Mouse (Mus musculus) ovary, postnatal 10 days (tissue): ENCODE measurements around the gene Acer1.

Source experiments
- DNase-seq: peaks from one replicate; pipeline ENCODE4 v3.0.0; 2022; ENCODE audit warnings: low spot score

The Acer1 gene

GRCm38 (mm10) chr17:56982013-56982412 lies at the start of gene Acer1:
Gene Acer1, minus strand, starts transcription at chr17:56982126.
- no peak for DNase-seq

GRCm38 (mm10) chr17:57030931-57031660 lies 49.2 kb upstream of the Acer1 start, which contains the start of gene Khsrp:
Gene Khsrp, minus strand, starts transcription at chr17:57031522.
- DNase-seq, result peak; percentile 8

- no peak for DNase-seq
Observed at GRCm38 (mm10) chr17:57029691-57030090, 47.8 kb upstream of the Acer1 start.

- no peak for DNase-seq
Observed at GRCm38 (mm10) chr17:57027471-57027870, 45.5 kb upstream of the Acer1 start.

GRCm38 (mm10) chr17:57020960-57021359 lies 39.0 kb upstream of the Acer1 start:
- DNase-seq, result no peak

DNA sequence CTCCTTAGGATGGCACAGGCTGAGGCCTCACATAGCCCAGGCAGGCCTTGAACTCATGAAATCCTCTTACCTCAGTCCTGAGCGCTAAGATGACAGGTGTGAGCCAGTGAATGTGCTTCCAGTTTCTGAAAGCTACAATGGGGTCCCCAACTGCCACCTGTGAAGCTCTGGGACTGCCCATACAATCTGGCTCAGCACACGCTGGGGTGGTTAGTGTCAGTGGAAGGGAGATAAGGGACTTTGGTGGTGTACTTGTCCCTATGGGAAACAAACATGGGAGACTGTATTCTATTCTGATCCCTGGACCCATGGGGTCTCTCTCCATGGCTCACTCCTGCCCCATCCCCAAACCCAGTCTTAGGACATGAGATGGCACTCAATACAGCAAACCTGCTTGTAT lies 37.8 kb upstream of the Acer1 start:
- DNase-seq, result no peak

DNA sequence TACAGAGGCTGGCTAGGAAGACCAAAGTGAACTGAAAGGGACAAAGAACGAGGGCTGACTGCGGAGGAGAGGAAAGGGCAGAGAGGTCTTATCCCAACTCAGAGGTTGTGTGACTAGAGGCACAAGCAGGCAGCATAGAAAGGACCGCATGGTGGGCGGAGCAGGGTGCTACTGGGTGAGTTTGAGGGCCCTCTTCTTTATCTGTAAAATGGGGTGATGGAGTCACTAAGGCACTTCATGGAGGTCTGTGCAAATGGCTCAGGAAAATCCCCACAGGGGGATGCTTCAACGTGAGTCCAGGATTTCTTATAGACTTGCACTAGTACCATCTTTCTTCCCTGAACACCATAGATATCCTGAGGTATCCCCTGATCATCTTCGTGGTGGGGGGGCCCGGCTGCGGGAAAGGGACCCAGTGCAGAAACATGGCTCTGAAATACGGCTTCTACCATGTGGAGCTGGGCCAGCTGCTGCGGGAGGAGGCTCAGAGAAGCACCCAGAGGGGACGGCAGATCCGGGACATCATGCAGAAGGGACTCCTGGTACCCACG lies 30.4 kb upstream of the Acer1 start:
- no peak for DNase-seq

GRCm38 (mm10) chr17:57011236-57012141 lies 29.6 kb upstream of the Acer1 start, which contains the start of the genes Gtf2f1 and Gm17949:
Gene Gtf2f1, minus strand, starts transcription at chr17:57011288.
Gene Gm17949, plus strand, starts transcription at chr17:57011469.
- DNase-seq, result peak; percentile 77

GRCm38 (mm10) chr17:57010911-57011235 lies 28.9 kb upstream of the Acer1 start:
- no peak for DNase-seq

- no peak for DNase-seq
Observed at GRCm38 (mm10) chr17:57007137-57007905, 25.4 kb upstream of the Acer1 start.

DNA sequence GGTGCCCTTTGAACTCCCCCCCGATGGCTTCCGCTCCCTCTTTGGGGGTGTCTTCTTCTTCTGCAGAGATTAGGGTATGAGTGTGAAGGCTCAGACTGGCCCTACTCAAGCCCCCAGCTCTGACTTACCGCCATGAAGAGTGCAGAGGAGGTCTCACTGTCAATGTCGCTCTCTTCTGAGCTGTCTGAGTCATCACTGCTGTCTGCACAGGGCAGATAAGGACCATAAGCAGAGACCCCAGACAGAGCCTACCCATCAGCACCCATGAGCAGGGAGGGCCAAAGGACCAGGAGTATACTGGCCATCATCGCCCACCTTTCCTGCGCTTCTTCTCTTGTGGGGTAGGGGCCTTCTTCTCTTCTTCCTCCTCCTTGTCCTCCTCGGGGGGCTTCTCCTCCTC lies 22.1 kb upstream of the Acer1 start:
- DNase-seq, result no peak

DNA sequence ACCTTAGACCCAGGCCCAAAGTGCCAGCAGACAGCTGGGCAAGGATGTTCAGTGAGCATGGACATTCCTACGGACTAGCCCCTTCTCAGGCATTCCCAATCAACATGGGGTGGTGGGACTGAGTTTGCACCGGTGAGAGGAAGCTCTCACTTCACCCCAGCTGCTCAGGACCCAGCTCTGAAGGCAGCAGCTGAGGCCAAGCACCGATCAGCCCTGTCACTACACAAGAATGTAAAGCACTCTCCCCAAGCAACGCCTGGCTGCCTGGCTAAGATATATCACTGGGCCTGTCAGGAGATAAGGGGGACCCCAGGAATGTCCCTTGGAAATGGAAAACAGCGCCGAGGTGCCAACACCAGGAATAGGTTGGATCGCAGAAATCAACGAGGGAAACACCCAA lies 19.3 kb upstream of the Acer1 start:
- no peak for DNase-seq

DNA sequence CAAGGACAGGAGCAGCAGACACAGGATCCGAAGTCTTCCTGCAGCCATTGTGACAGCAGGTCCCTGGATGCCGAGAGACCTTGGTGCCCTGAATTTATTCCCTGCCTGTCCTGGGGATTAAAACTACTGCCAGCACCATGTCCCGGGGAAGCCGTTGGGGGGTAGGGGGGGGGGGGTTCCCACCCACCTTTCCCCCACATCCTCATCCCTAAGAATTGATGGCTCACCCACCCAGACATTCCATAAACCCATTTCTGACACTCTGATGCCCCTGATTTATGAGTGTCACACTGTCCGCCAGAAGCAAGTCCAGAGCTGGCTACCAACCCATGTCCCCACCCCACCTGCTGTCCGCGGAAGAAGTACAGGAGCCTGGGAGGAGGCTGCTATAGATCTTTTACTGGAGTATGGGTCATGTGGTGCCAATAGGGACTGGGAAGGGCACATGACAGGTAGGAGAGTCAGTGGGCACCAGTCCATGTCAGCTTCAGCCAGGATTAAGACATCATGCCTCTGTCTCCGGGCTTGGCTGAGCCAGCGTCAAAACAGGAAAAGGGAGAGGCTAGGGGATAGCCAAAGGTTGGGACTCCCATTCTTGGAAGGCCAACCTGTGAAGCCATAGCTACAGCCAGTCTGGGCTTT lies 18.2 kb upstream of the Acer1 start, which contains the start of gene Pspn:
Gene Pspn (minus strand): TSS at position 51 of the 642 bp plus-strand sequence.
- no peak for DNase-seq

- no peak for DNase-seq
Observed at GRCm38 (mm10) chr17:56999414-56999813, 17.5 kb upstream of the Acer1 start.

GRCm38 (mm10) chr17:56997029-56997667 lies 15.2 kb upstream of the Acer1 start, which contains the start of gene Alkbh7:
Gene Alkbh7, plus strand, starts transcription at chr17:56997339.
- DNase-seq, result peak; percentile 67

DNA sequence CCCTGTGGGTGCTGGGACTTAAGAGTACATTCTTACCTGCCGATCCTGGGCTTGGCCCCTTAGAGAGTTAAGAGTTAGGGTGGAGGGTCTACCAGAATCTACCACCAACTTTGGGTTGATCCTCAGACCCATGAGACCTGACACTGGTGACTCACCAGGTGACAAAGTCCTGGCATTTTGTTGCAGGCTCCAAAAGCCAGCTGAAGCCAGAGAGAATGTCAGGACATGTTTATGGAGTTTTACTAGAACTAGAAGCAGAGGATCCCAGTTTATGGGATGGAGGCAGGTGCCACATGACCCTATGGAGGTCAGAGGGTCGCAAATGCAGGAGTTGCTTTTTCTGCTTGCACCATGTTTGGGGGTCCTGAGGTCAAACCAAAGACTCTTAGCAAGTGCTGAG lies 14.6 kb upstream of the Acer1 start:
- DNase-seq, result no peak

DNA sequence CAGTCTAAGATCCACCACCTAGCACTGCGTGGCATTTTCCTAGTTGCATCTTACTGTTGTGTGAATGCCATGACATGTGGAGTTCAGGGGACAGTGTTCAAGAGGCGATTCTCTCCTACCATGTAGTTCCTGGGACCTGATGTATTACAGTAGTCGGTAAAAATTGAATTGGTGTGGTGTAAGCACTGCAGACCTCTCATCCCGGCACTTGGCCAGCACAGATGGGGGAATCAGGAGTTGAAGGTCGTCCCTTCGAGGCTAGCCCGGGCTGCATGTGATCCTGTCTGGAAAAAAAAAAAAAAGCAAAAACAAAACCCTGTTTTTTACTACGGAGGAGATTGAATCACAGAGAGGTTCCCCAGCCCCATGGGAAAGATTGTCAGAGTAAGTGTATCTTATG lies 13.1 kb upstream of the Acer1 start:
- no peak for DNase-seq

DNA sequence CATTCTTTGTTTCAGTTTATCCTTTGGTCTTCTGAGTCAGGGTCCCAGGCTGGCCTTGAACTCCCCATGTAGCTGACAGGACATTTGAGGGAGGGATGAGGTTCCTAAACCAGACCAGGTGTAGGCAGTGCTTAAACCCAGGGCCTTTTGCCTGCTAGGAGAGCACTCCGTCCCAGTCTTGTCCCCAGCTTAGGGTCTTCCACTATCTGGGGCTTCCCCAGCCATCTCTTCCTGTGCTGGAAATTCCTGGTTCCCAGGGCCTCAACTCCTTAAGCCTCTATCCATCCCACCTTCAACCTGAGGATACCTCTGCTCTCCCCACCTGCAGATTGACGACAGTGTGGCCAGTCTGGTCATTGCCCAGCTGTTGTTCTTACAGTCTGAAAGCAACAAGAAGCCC lies 9.0 kb upstream of the Acer1 start:
- no peak for DNase-seq

DNA sequence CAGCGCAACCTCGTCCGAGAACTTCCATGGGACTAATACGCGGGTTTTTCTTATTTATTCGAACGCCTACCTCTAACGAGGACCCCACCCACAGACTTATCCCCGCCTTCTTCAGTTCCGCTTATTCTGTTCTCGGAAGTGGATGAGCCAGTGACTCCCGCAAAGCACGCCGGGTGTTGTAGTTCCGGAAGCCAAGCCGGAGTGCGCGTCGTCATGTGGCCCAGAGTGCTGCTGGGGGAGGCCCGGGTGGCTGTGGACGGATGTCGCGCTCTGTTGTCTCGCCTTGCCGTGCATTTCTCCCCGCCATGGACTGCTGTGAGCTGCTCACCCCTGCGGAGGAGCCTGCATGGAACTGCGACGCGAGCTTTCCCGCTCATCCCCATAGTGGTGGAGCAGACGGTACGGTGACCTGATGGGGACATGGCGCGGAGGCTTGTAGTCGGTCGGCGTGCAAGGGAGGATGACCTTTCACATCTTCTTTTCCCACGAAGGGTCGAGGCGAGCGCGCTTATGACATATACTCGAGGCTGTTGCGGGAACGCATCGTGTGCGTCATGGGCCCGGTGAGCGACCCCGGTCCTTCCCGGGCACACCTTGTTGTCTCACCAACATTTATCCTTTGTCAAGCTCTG lies 8.3 kb upstream of the Acer1 start, which contains the start of gene Clpp:
Gene Clpp (plus strand): TSS at position 191 of the 632 bp plus-strand sequence.
- peak; percentile 64 for DNase-seq

DNA sequence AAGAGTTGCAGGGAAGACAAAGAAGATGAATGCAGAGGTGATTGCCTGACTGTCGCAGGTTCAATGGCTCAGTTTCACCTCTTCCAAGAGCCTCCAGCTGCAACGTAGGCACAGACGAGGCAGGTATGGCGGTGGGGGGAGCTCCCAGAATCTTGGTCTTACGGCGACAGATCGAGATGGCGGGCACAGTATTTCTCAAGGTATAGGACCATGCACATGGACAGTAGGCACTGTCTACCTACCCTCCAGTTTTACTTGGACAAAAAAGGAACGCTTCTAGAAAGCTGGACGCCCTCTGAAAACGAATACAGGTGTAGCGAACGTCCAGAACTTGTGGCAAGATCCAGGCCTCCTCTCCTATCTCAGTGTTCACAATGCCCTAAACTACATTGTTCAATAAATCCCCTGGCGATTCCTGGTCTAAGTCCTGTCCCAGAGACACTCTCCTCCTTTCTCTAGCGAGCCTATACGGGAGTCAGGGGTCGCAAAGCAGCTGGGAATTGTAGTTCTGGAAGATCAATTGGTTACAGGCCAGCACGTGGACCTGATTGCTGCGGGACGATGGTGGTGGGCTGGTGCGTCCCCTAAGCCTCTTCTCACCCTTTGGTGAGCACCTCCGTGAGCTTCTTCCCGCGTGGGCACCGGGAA lies 7.7 kb upstream of the Acer1 start:
- DNase-seq, result no peak
